Comparison of ENCODE assay signal across 8 mouse cellular contexts in the genomic region with DNA sequence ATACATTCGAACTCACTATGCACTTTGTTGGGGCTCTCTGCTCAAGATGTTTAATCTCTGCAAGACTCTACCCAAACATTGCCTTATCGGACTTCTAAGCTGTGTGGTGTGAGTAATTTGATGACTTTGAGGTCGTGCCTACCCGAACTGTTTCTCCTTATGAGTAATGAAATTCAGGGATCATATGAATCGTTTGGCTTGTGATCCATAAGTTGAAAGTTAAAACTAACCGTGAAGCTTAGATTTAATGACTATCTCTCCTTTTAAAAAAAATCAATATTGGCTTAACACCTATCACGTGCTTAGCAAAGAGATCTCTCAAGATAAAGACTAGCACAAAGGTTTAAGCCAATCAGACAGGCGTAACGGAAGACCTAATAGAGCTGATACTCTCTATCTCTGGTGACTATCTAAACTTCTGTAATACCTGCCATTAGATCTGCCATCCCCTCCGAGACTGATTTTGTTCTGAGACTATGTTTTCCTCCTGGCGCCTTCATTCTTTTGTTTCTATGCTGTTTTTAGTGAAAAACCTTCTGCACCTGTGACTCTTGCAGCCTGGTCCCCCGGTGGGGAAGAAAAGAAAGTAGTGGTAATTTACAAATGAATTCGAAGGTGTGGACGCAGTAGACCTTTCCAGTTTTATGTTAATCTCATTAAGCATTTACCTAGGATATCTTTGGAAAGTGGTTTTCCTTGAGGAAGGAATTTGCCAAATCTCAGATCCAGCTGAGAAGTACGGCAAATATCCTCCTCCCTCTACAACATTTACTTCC. TPM values are rescaled to one million over a fixed set of nuclear protein-coding genes. Genes with fewer than 3 reads are reported as not detected.
DNase-seq lines count a peak whose midpoint lies in the region; ATAC-seq and TF ChIP-seq lines count a peak whose summit lies in the region.

No protein-coding gene starts in this region.

- peak overlapping the region; percentile 99; the same call in 1 of the 2 replicates for H3K27ac ChIP-seq in kidney, embryonic 14.5 days (ENCODE audit: low read depth, low read length)
- no peak overlapping the region for H3K27ac ChIP-seq in MEL (ENCODE audit: control insufficient read depth, low read depth, low read length)
- H3K27ac ChIP-seq in forebrain, postnatal 0 days (ENCODE audit: low read depth, low read length), result no peak overlapping the region
- peak overlapping the region; percentile 93 for H3K27ac ChIP-seq in liver, embryonic 13.5 days

- no peak for TF ChIP-seq RAD21 in MEL (IDR thresholded peaks at IDR 0.05; ENCODE audit: low read depth, low read length)

- H3K4me3 ChIP-seq in kidney, embryonic 14.5 days (ENCODE audit: low read length), result peak overlapping the region; percentile 79
- peak overlapping the region; percentile 84 to 98 for H3K4me3 ChIP-seq in MEL (ENCODE audit: control insufficient read depth in 1 of 2, insufficient read depth in 1 of 2, low read depth in 2 of 2, low read length in 2 of 2)
- peak overlapping the region; percentile 96 for H3K4me3 ChIP-seq in forebrain, postnatal 0 days (ENCODE audit: low read depth, low read length)
- H3K4me3 ChIP-seq in liver, embryonic 13.5 days (replicated peaks), result peak overlapping the region; percentile 91

- TF ChIP-seq CTCF in MEL (IDR thresholded peaks at IDR 0.05 in 2 of 3, conservative IDR thresholded peaks at IDR 0.05 in 1 of 3; ENCODE audit: control insufficient read depth in 1 of 3, insufficient read depth in 1 of 3, low read depth in 2 of 3, low read length in 3 of 3, poor library complexity in 1 of 3, severe bottlenecking in 1 of 3), result no peak
- no peak for TF ChIP-seq CTCF in forebrain, postnatal 0 days (IDR thresholded peaks at IDR 0.05; ENCODE audit: low read depth)

- no peaks in the 10 kb centered on the region for H3K9me3 ChIP-seq in kidney, embryonic 14.5 days (ENCODE audit: control insufficient read depth, low read length)
- no peaks in the 10 kb centered on the region for H3K9me3 ChIP-seq in MEL (replicated peaks; ENCODE audit: insufficient read depth, low read length)
- H3K9me3 ChIP-seq in forebrain, postnatal 0 days (ENCODE audit: low read length), result no peaks in the 10 kb centered on the region
- H3K9me3 ChIP-seq in liver, embryonic 13.5 days (replicated peaks), result no peaks in the 10 kb centered on the region

- TF ChIP-seq EP300 in MEL (IDR thresholded peaks at IDR 0.05; ENCODE audit: low read depth in 1 of 2, low read length in 2 of 2), result peak in 1 of 2 experiments; percentile 20; a peak in 1 of 4 replicates

- peaks cover 9% of the 10 kb centered on the region for H3K4me1 ChIP-seq in kidney, embryonic 14.5 days (ENCODE audit: control insufficient read depth, insufficient read depth, low read length)
- peaks cover 7 to 10% of the 10 kb centered on the region in 2 experiments for H3K4me1 ChIP-seq in MEL (ENCODE audit: control insufficient read depth in 1 of 2, insufficient read depth in 2 of 2, low read length in 2 of 2)
- H3K4me1 ChIP-seq in forebrain, postnatal 0 days (ENCODE audit: insufficient read depth), result peaks cover 10% of the 10 kb centered on the region
- H3K4me1 ChIP-seq in liver, embryonic 13.5 days (replicated peaks), result peaks cover 31% of the 10 kb centered on the region

- no peaks in the 10 kb centered on the region for H3K36me3 ChIP-seq in kidney, embryonic 14.5 days (ENCODE audit: control insufficient read depth, insufficient read depth, low read length)
- peaks cover 0 to 19% of the 10 kb centered on the region in 2 experiments; a peak in 2 of 4 replicates for H3K36me3 ChIP-seq in MEL (ENCODE audit: control insufficient read depth in 1 of 2, insufficient read depth in 2 of 2, low read length in 2 of 2)
- H3K36me3 ChIP-seq in forebrain, postnatal 0 days (ENCODE audit: insufficient read depth), result no peaks in the 10 kb centered on the region
- no peaks in the 10 kb centered on the region for H3K36me3 ChIP-seq in liver, embryonic 13.5 days

- H3K4me2 ChIP-seq in kidney, embryonic 14.5 days (replicated peaks; ENCODE audit: low read depth, low read length), result peak overlapping the region; percentile 81
- H3K4me2 ChIP-seq in forebrain, postnatal 0 days (ENCODE audit: low read depth), result peak overlapping the region; percentile 78
- H3K4me2 ChIP-seq in liver, embryonic 13.5 days, result peak overlapping the region; percentile 99

- ATAC-seq in kidney, embryonic 14.5 days (ENCODE audit: low FRiP score, low TSS enrichment), result 0 out of 2 replicates have a peak, but pooled peaks have one; percentile 0
- ATAC-seq in forebrain, postnatal 0 days, result no peak
- ATAC-seq in liver, embryonic 13.5 days (ENCODE audit: low read depth), result no peak

- H3K27me3 ChIP-seq in kidney, embryonic 14.5 days (ENCODE audit: control insufficient read depth, insufficient read depth, low read length), result no peaks in the 10 kb centered on the region
- H3K27me3 ChIP-seq in MEL (ENCODE audit: control insufficient read depth in 1 of 2, insufficient read depth in 2 of 2, low read length in 2 of 2), result no peaks in the 10 kb centered on the region; a peak in 1 of 4 replicates
- H3K27me3 ChIP-seq in forebrain, postnatal 0 days (ENCODE audit: insufficient read depth, low read length), result no peaks in the 10 kb centered on the region
- no peaks in the 10 kb centered on the region for H3K27me3 ChIP-seq in liver, embryonic 13.5 days

- 1% methylated on average over 15 of the region's 15 CpGs for WGBS in kidney, embryonic 14.5 days
- WGBS in forebrain, postnatal 0 days, result 1% methylated on average over 15 of the region's 15 CpGs
- WGBS in liver, embryonic 13.5 days (ENCODE audit: insufficient replicate concordance), result 7% methylated on average over 15 of the region's 15 CpGs

- DNase-seq in kidney, postnatal 4 days, result no peak
- DNase-seq in MEL (ENCODE audit: low read depth, low spot score), result peak; percentile 52
- peak; percentile 10 for DNase-seq in forebrain, postnatal 0 days
- DNase-seq in liver, embryonic 13.5 days, result no peak
- peak; percentile 11 for DNase-seq in yolk sac, embryonic 10.5 days (ENCODE audit: low spot score)
- DNase-seq in spleen, postnatal 4 days (ENCODE audit: low spot score in 2 of 2), result no peak
- no peak for DNase-seq in right cerebral cortex, adult 18-20 months

- no peak for TF ChIP-seq POLR2A in MEL (IDR thresholded peaks at IDR 0.05; ENCODE audit: control insufficient read depth in 1 of 2, insufficient read depth in 1 of 2, low read depth in 1 of 2, low read length in 2 of 2, poor library complexity in 1 of 2)

- H3K9ac ChIP-seq in kidney, embryonic 14.5 days (ENCODE audit: low read depth, low read length), result peak overlapping the region; percentile 98
- H3K9ac ChIP-seq in MEL (ENCODE audit: control insufficient read depth, low read depth, low read length, poor library complexity, severe bottlenecking), result peak overlapping the region; percentile 99
- peak overlapping the region; percentile 95 for H3K9ac ChIP-seq in forebrain, postnatal 0 days
- peak overlapping the region; percentile 91 for H3K9ac ChIP-seq in liver, embryonic 13.5 days

- H3K79me2 ChIP-seq in MEL (ENCODE audit: control insufficient read depth, insufficient read depth, low read length, poor library complexity), result peaks cover 26% of the 10 kb centered on the region

TF ChIP-seq in MEL, 35 proteins besides CTCF, POLR2A, EP300 and RAD21 (continues in another document):
- TF ChIP-seq TBP (IDR thresholded peaks at IDR 0.05; ENCODE audit: low read depth, low read length), result no peak
- no peak for TF ChIP-seq ZMIZ1 (IDR thresholded peaks at IDR 0.05; ENCODE audit: low read depth, low read length)
- no peak for TF ChIP-seq MYB (IDR thresholded peaks at IDR 0.05; ENCODE audit: low read depth, low read length)
- no peak for TF ChIP-seq CHD1 (IDR thresholded peaks at IDR 0.05; ENCODE audit: low read depth, low read length)
- TF ChIP-seq ZKSCAN1 (IDR thresholded peaks at IDR 0.05; ENCODE audit: low read depth, low read length), result no peak
- no peak for TF ChIP-seq E2F4 (IDR thresholded peaks at IDR 0.05; ENCODE audit: borderline replicate concordance, low read depth, low read length)
- TF ChIP-seq KAT2A (conservative IDR thresholded peaks at IDR 0.05; ENCODE audit: low read depth, low read length), result no peak
- no peak for TF ChIP-seq CHD2 (IDR thresholded peaks at IDR 0.05; ENCODE audit: low read length)
- no peak for TF ChIP-seq POLR2AphosphoS2 (IDR thresholded peaks at IDR 0.05; ENCODE audit: low read length)
- no peak for TF ChIP-seq TAL1 (IDR thresholded peaks at IDR 0.05; ENCODE audit: low read length)
- TF ChIP-seq NRF1 (IDR thresholded peaks at IDR 0.05; ENCODE audit: insufficient read depth, low read depth, low read length, poor library complexity, severe bottlenecking), result no peak
- TF ChIP-seq RCOR1 (IDR thresholded peaks at IDR 0.05; ENCODE audit: low read depth, low read length), result peak; percentile 65

RNA-seq across cellular contexts. Expression of gene Qser1, which starts 1.2 kb away (rescaled TPM):
- polyA plus RNA-seq in kidney, embryonic 14.5 days (2014; fragmentation: Nextera tagmentation; extraction: Ambion mirVana), result 17.0 and 21.6 TPM in 2 replicates
- total RNA-seq in MEL (2012; rRNA removed), result 3.9 and 5.2 TPM in 2 replicates
- polyA plus RNA-seq in MEL (2012; ENCODE audit: insufficient read depth in 1 of 2, insufficient read length in 2 of 2, low read depth in 1 of 2, low replicate concordance in 2 of 2, missing spikeins in 1 of 2), result 10 to 100 TPM in 1 of 2 experiments, not detected in 1; 14.5 TPM
- total RNA-seq in forebrain, postnatal 0 days (2014; rRNA removed), result 10.8 and 14.1 TPM in 2 replicates
- polyA plus RNA-seq in forebrain, postnatal 0 days (2015; fragmentation: Nextera tagmentation; extraction: Ambion mirVana), result 2.4 and 3.4 TPM in 2 replicates
- polyA plus RNA-seq in liver, embryonic 13.5 days (2015; fragmentation: Nextera tagmentation; extraction: Ambion mirVana), result 2.3 and 2.7 TPM in 2 replicates

RNA-seq across cellular contexts. Expression of gene Prrg4, which starts 31.9 kb away (rescaled TPM):
- 2.1 and 2.9 TPM in 2 replicates for polyA plus RNA-seq in kidney, embryonic 14.5 days (2014; fragmentation: Nextera tagmentation; extraction: Ambion mirVana)
- not detected in 2 replicates for total RNA-seq in MEL (2012; rRNA removed)
- polyA plus RNA-seq in MEL (2012; ENCODE audit: insufficient read depth in 1 of 2, insufficient read length in 2 of 2, low read depth in 1 of 2, low replicate concordance in 2 of 2, missing spikeins in 1 of 2), result not detected
- 1.2 TPM in 2 replicates for total RNA-seq in forebrain, postnatal 0 days (2014; rRNA removed)
- polyA plus RNA-seq in forebrain, postnatal 0 days (2015; fragmentation: Nextera tagmentation; extraction: Ambion mirVana), result 0.31 and 1.1 TPM in 2 replicates
- 0.23 and 0.25 TPM in 2 replicates for polyA plus RNA-seq in liver, embryonic 13.5 days (2015; fragmentation: Nextera tagmentation; extraction: Ambion mirVana)

RNA-seq across cellular contexts. Expression of gene Ccdc73, which starts 49.9 kb away (rescaled TPM):
- 7.1 and 7.4 TPM in 2 replicates for polyA plus RNA-seq in kidney, embryonic 14.5 days (2014; fragmentation: Nextera tagmentation; extraction: Ambion mirVana)
- 0.03 and 0.08 TPM in 2 replicates for total RNA-seq in MEL (2012; rRNA removed)
- polyA plus RNA-seq in MEL (2012; ENCODE audit: insufficient read depth in 1 of 2, insufficient read length in 2 of 2, low read depth in 1 of 2, low replicate concordance in 2 of 2, missing spikeins in 1 of 2), result under 1 TPM in 1 of 2 experiments, not detected in 1; 0.43 TPM
- total RNA-seq in forebrain, postnatal 0 days (2014; rRNA removed), result not detected in 2 replicates
- polyA plus RNA-seq in forebrain, postnatal 0 days (2015; fragmentation: Nextera tagmentation; extraction: Ambion mirVana), result 3.9 and 4.8 TPM in 2 replicates
- polyA plus RNA-seq in liver, embryonic 13.5 days (2015; fragmentation: Nextera tagmentation; extraction: Ambion mirVana), result 3.2 and 4.6 TPM in 2 replicates

Comparison
In these comparisons a context has a peak if more than half of its experiments do, and no peak if none do; other contexts are left out.
1. H3K27ac ChIP-seq: peak in kidney, embryonic 14.5 days (single experiment) and liver, embryonic 13.5 days (single experiment); none in MEL (single experiment) and forebrain, postnatal 0 days (single experiment).
2. DNase-seq: peak in MEL (single experiment), forebrain, postnatal 0 days (single experiment) and yolk sac, embryonic 10.5 days (single experiment); none in kidney, postnatal 4 days (0 of 2), liver, embryonic 13.5 days (single experiment), spleen, postnatal 4 days (0 of 2) and right cerebral cortex, adult 18-20 months (single experiment).
3. Peak in every context shown above with its lines, with median percentiles within 50 percentile points of each other: H3K4me2 ChIP-seq, H3K4me3 ChIP-seq and H3K9ac ChIP-seq.